Mouse (Mus musculus): ENCODE measurements around the gene Slc25a5.

The Slc25a5 gene

DNA sequence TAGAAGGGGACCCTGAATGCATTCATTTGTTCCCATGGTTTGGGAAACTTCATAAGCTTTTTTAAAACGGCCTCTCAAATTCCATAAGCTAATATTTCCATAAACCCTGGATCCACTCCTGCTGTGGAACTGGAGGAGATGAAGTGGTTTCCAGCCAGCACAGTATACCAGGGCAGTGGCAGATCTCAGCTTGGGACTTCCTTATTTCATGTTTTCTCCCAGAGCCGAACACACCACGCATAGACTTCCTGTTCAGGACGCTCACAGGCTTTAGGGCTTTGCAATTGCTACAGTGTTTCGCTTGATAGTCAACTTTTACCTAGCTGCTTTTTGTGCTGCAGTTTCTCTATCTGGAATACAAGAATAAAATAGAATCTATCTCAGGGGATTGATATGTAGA lies 7.7 kb downstream of the Slc25a5 start:
- no peak for ATAC-seq (ENCODE audit: low TSS enrichment)

DNA sequence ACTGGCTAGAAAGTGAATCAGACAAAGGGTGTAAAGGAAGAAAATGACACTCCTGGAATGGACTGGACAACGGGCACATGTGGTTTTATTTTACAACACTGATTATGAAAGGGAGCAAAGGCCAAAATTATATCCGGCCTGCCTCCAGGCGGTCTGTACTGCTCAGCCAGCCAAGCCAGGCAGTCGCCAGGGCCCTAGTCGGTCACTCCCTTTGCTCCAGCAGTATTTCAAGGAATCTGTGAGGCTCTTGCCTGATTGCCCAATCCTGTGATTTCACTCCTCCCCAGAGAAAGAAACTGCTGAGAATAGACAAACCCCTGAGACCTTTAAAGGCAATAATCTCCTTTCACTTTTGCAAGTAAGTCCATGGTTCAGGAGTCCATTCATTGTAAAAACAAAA lies 8.7 kb downstream of the Slc25a5 start:
- ATAC-seq (ENCODE audit: low TSS enrichment) = no peak

DNA sequence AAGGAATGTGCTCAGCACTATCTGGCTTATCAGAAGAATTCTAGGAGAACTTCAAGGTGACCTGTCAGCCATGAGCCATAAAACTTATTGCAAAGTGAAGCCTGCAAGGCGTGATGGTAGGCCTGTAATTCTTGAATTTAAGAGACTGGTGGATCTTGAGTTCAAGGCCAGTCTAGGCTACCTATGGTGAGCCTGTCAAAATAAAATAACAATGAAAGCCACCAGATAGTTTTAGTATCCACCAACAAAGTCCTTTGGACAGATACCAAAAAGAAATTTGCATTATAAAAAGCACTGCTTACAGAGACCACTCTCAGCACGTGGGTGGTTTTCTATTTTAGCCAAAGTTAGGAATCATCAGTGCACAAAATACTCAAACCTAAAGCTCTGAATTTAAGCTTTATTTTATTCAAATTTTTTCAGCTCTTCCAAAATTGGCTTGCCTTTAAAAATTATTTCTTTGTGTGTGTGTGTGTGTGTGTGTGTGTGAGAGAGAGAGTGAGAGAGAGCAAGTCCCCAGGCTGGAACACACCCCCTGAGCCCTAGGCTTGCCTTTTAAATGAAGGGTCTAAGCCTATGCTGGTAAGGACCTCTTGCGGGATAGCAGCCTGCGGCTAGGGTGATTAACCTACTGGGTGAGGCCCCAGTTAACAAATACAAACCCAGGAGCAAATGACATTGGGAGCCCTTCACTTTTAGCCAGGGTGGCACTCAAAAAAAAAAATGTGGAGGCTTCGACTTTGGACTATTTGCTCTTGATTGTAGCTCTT lies 10.2 kb downstream of the Slc25a5 start:
- no peak for ATAC-seq (ENCODE audit: low TSS enrichment)

DNA sequence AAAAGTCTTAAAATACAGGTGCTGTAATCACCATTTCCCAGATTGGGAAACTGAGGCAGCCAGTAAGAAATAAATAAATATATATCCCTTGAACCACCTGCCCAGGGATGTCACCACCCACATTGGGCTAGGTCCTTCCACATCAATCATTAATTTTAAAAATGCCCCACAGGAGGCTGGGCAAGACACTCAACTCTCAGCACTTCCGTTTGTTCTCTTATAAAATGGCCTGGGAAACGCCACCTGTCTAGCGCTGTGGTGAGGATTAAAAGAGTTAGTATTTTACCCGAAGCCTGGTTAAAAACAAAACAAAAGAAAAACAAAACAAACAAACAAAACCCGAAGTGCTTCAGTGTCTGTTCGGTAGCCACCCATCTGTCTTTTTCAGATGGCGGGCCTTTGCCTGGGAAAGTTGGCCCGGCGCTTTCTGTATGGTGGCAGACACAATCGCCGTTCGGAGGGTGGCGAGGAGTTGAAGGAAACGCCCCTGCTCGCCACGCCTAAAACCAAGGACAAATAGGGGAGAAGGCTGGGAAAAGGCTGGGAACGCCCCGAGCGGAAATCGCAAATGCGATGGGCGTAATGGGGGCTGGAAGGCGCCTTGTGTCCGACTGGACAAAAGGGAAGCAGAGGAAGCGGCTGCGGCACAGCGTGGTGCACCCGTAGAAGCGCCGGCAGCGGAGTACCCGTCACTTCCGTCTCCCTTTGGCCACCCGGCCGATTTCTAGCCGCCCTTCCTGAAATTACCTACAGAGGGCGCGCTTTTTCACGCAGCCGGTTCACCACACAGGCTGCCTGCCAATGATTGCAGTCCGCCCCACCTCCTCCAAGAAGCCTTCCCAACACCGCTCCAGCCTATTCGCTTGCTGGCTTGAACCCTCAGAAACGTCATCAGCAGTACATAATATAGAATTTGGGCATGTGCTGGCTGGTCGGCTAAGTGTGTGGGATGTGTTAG lies 12.2 kb downstream of the Slc25a5 start:
- ATAC-seq (ENCODE audit: low TSS enrichment) = peak; percentile 96

DNA sequence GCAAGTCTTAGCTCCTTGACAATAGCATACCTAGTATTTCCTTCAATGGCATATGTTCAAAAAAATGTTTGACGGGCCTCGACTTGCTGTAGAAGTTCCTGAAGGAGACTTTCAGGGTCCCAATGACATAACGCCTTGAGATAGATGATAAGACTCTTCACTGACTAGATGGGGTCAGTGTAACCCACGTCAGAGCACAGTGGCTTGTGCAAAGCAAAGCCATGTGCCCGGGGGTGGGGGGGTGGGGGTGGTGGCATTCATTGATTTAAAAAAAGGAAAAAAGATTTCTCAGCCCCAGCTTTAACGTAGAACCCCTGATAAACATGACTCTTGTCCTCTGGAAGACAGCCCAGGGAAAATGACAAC lies 12.8 kb downstream of the Slc25a5 start:
- ATAC-seq (ENCODE audit: low TSS enrichment) = no peak

DNA sequence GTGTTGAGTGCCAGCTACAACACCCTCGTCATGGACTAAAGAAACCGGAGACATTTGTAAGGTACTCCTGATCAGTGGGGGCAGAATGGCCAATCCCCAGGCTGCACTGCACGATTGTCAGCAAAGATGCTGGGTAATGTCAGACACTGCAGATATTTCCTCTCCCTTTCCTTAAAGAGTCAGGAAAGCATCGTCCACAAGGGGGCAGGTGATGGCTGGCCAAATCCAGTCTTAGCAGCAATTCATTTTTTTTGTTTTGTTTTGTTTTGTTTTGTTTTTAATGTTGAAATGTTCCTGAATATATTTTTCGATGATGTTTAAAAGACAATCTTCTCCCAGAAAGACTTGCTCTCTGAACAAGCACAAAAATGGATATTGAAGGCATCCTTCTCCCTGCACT lies 15.9 kb downstream of the Slc25a5 start:
- ATAC-seq (ENCODE audit: low TSS enrichment) = no peak

DNA sequence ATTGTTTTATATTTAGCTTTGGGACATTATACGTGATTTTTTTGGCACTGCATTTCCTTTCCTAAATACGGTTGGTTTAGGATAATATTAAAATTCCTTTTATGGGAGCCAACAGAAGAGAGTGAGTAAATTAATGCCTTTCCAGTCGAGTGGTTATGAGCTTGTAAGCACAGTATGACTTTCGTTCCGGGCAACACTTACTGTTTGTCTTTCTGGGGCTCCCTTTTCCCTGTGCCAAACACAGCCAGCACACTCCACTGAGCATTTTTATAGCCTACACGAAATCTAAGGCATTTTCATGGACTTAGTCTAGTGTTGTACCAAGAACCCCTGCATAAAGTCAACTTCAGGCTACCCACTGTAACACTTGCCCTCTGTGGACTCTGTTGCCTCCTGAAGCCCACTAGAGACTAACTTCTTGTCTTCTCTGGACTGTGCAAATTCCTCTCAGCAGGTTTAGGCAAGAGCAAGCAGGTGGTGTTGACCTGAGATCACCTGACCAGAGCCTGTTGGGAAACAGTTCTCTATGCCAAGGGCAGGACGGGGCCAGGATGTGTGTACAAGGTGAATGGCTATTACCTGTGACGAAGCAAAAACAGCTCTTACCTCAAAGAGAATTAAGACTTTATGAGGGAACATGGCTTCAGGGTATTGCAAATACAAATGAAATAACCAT lies 18.8 kb downstream of the Slc25a5 start:
- no peak for ATAC-seq (ENCODE audit: low TSS enrichment)

DNA sequence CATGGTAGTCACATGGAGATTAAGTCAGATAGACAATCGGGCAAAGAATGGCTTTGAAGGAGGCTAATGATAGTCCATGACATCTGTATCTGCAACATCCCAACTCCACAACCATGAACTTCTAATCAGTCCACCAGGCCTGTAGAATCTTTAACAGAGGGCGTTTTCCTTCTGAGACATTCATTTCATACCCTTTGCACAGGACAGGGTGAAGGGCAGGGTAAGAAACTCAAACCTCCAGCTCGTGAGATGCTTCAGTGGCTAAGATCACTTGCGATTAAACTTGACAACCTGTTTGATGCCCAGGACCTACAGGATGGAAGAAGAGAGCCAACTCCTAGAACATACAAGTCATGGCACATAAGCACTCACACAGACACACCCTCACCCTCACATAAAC lies 19.6 kb downstream of the Slc25a5 start:
- no peak for ATAC-seq (ENCODE audit: low TSS enrichment)

DNA sequence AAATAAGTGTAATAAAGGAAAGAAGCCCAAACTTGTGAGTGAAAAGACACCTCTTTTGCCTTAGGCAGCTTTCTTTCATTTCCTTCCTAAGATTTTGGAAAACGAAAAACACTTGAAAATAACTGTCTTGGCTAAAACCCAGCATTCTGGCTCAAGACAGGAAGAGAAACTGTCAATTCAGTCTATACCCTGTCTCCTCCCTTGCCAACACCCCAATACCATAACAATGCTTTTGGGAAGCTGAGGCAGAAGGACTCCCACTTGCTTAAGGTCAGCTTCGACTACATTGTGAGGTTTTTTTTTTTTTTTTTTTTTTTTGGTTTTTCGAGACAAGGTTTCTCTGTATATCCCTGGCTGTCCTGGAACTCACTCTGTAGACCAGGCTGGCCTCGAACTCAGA lies 20.0 kb downstream of the Slc25a5 start:
- no peak for ATAC-seq (ENCODE audit: low TSS enrichment)

DNA sequence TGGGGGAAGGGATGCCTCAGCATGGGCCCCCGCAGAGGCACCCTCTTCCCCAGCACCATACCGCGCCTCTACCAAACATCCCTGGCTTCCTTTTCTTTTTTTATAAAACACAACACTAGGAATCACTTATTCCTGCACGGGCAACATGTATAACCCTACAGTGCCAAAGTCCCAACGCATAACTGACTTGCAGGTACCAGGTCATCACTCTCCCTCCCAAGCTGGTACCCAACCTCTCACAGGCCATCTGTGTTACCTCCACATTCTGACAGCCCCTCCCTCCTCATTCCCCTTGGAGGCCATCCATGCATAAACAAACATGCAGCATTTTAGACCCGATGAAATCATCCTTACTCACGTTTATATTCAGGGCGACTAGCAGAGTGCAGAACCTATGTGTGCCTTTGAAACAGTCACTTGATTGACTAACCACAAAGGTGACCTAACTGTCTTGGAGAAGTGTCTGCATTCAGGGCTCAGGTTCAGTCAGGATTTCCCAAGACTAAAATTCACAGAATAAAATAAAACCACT lies 21.0 kb downstream of the Slc25a5 start:
- no peak for ATAC-seq (ENCODE audit: low TSS enrichment)

DNA sequence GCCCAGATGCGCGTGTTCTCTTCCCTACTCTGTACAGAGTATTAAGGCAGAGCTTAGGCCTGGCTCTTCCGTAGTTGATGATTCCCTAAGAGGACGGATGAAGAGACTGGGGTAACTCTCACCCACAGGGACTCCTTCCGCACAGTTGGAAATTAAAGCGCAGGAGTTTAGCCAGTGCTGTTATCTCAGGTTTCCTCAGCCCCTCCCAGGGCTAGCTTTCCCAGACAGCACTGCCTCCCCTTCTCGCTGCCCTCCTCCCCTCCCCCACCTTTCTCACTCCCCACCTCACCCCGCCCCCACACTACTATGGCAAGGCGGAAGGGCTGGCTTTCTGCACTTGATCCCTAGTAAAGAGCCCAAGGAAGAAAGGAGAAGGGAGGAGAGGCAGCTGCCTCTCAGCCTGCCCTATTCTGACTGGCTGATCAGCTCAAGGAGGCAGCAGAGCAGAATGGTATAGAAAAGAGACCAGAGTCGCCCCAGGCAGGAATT lies 21.5 kb downstream of the Slc25a5 start:
- 0 out of 2 replicates have a peak, but pooled peaks have one; percentile 23 for ATAC-seq (ENCODE audit: low TSS enrichment)

DNA sequence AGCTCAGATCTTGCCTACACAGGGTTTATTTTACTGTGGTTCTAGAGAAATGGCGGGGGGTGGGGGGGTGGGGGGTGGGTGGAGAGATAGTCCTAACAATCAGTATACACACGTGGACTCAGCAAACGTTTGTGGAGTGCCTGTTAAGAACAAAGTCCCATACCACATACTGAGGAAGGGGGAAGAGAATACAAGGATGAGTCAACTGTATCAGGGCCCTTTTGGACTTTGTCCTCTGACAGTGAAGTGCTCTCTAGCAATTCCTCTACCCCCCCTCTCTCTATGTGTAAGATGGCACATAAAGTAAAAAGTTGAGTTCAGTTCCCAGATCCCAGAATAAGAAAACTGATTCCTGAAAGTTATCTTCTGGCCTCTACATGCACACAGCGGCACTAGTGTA lies 24.1 kb downstream of the Slc25a5 start:
- no peak for ATAC-seq (ENCODE audit: low TSS enrichment)

DNA sequence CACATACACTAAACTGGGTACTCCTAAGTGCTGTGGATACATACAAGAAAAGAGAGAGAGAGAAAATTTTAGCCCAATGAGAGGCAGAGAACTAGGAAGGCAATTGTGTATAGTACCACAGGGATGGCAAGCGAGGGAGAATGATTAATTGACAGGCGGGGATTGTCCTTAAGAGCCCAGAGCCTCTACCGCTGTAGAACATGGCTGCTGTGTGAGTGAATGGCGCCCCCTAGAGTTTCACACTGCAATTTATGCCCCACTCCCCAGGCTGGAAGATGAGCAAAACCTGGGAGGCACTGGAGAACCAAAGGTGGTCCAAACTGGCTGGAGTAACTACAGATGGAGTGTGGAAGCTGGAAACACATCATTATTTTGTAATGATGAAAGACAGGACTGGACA lies 24.8 kb downstream of the Slc25a5 start:
- peak; percentile 64 for ATAC-seq (ENCODE audit: low TSS enrichment)

DNA sequence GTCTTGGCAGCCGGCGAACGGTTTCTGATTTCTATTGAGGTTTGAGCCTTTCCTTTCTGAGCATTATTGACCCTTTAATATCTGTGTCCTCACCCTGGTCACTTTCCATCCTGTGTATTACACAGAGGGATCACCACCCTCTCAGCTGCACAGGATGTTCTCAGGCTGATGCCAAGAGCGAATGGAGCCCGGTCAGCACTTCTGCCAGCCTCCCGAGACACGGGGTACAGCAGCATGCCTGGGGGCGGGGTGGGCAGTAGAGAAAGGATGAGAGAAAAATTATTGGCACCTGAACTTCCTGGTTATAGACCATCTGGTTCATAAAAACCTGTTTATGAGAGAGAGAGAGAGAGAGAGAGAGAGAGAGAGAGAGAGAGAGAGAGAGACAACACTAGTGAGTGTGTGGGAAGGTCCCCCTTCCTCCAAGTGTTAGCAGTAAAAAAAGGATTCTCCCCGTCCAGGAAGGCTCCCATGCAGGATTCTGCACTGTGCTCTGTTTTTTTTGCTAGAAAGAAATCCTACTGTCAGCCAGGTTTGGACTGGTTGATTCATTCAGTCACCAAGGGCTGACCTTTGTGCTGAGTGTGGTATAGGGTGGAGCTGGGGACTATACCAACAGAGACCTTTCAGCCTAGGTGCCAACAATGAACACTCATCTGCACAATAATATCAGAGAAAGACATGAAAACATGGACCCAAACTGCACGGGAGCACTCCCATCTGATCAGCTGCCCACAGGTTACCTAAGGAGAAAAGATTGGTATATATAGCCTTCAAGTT lies 28.7 kb downstream of the Slc25a5 start:
- ATAC-seq (ENCODE audit: low TSS enrichment) = 0 out of 2 replicates have a peak, but pooled peaks have one; percentile 52

DNA sequence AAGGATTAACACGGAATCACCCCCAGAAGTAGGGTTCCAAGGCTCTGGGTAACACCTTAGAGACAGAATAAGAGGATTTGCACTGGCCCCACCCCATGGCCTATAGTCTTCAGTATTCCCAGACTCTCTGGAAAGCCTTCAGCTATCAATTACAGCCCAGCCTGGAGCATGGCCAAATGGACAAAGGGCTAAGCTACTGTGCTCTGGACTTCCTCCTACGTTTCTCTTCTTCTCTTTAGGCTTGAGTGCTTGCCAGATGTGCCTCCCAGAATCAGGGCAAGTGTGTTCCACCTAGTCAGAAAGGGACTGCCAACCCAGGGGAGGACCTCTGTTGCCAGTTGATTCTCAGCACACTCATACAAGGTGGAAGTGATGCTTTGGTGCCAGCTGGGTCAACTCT lies 29.6 kb downstream of the Slc25a5 start:
- ATAC-seq (ENCODE audit: low TSS enrichment) = no peak

DNA sequence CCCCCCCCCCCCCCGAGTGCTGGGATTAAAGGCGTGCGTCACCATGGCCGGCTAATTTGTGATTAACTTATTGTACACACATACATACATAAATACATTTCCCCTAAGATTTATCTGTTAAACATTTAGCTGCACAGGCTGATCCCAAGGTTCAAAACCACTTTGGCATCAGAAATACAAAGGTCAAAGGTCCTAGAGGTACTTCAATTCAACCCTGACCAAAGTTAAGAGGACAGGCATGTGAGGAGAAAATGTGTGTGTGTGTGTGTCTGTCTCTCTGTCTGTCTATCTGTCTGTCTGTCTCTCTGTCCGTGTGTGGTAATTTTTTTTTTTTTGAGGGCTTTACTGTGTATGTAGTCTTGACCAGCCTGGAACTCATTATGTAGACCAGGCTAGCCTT lies 31.4 kb downstream of the Slc25a5 start:
- no peak for ATAC-seq (ENCODE audit: low TSS enrichment)

DNA sequence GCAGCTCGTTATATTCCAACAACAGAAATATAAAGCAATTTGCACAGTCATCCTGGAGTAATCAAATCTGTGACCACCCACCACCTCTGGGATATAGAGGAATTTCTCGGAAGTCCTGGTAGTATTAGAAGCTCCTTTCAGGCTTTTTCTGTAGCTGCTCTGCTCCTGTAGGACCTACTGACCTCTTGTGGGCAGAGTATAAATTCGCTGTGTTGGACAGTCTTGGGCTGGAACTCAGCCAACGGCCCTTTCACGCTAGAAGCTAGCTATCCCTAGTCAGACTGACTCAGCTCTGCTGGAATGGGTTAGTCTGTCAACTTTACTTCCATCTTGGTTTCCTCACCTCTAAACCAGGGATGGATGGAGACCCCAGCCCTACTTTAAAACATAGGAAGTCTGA lies 34.8 kb downstream of the Slc25a5 start:
- ATAC-seq (ENCODE audit: low TSS enrichment) = no peak

DNA sequence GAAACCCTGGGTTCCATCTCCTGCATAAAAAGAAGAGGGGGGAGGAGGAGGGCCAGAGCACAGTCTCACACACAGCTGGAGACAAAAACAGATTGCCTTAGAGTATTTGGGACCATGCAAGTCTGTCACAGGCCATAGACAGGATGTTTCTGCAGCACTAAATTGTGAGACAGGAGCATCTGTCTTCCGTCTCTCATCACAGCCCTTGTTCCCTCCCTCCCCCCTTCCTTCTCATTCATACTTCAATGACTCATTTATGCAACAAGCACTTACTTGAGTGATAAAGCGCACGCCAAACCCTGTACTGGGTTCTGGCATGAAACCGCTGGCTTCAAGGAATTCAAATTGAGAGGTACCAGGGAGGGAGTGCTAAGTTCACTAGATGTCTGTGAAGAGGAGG lies 36.2 kb downstream of the Slc25a5 start:
- ATAC-seq (ENCODE audit: low TSS enrichment) = peak; percentile 80

DNA sequence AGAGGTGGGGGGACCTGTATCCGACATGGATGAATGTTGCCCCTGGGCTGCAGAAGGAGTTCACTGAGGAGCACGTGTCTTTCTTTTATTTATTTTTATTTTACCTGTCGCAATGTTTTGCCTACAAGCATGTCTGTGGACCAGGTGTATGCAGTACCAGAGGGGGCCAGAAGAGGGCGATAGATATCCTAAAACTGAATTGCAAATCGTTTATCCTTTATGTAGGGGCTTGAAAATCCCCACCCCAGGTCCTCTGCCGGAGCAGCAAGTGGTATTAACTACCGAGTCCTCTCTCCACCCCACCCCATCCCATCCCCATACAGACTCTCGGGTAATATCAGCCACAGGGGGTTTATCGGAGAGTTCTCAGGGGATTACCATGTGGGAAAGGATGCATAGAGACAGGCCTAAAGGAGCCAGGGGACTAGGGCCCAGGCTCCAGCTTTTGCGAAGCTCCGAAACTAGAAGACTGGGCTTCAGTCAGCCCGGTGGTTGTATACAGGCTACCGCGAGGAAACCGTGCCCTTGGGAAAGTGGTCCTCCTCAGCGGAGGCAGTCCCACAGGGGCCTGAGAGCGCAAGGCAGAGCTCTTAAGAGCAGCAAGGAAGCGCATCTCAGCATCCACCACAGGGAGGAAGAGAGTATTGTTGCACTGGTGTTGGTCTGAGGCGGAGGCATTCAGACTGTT lies 38.1 kb downstream of the Slc25a5 start:
- ATAC-seq (ENCODE audit: low TSS enrichment) = peak; percentile 34; the same call in 1 of the 2 replicates

DNA sequence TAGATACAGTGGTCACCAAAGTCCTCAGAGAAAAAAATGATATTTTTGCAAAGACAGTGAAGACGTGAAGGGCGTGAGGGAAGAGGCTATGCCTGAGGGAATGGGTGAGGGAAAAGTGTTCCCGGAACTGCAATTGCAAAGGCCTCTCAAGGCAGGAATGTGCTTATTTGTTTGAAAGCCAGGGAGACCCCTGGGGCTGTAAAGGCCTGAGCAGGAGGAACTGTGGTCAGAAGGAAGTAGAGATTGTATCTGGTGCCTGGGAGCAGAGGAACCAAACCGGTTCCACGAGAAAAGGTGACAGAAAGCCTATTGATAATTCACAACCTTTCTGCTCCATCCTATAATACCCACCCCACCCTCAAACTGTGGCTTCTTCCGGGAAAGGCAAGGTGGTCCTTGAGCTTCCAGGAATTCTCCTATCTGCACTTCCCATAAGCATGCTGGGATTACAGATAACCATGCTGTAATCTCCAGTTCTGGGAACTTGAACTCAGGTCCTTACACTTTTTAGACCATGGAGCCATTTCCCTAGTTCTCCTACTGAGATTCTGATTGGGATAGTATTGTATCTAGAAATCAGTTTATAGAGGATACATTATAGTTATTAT lies 41.7 kb downstream of the Slc25a5 start:
- ATAC-seq (ENCODE audit: low TSS enrichment) = no peak
